Mouse (Mus musculus): ENCODE results near the gene Nrxn3.

Gene Nrxn3

GRCm38 (mm10) chr12:89369939-89370338 lies 647.3 kb downstream of the Nrxn3 start:
- no peak for DNase-seq

- no peak for DNase-seq
These were observed 653.9 kb downstream of the Nrxn3 start for GRCm38 (mm10) chr12:89376600-89376999.

GRCm38 (mm10) chr12:89377051-89377643 lies 654.5 kb downstream of the Nrxn3 start:
- no peak for DNase-seq

- DNase-seq = no peak
These were observed 655.0 kb downstream of the Nrxn3 start for GRCm38 (mm10) chr12:89377687-89378086.

GRCm38 (mm10) chr12:89383254-89383653 lies 660.6 kb downstream of the Nrxn3 start:
- DNase-seq = no peak

GRCm38 (mm10) chr12:89395121-89395792 lies 672.6 kb downstream of the Nrxn3 start:
- no peak for DNase-seq

GRCm38 (mm10) chr12:89436519-89436918 lies 713.8 kb downstream of the Nrxn3 start:
- DNase-seq = no peak

- no peak for DNase-seq
These were observed 719.8 kb downstream of the Nrxn3 start for GRCm38 (mm10) chr12:89442323-89443038.

GRCm38 (mm10) chr12:89450667-89451298 lies 728.1 kb downstream of the Nrxn3 start:
- peak; percentile 41 for DNase-seq

- no peak for DNase-seq
These were observed 747.5 kb downstream of the Nrxn3 start for GRCm38 (mm10) chr12:89470226-89470625.

GRCm38 (mm10) chr12:89471289-89471688 lies 748.6 kb downstream of the Nrxn3 start:
- no peak for DNase-seq

GRCm38 (mm10) chr12:89471874-89472273 lies 749.2 kb downstream of the Nrxn3 start:
- no peak for DNase-seq

GRCm38 (mm10) chr12:89479096-89479495 lies 756.4 kb downstream of the Nrxn3 start:
- DNase-seq = peak; percentile 36

GRCm38 (mm10) chr12:89482223-89482622 lies 759.5 kb downstream of the Nrxn3 start:
- DNase-seq = no peak

- DNase-seq = no peak
These were observed 781.4 kb downstream of the Nrxn3 start for GRCm38 (mm10) chr12:89504026-89504425.

GRCm38 (mm10) chr12:89505121-89505764 lies 782.6 kb downstream of the Nrxn3 start:
- DNase-seq = peak; percentile 59

GRCm38 (mm10) chr12:89508970-89509369 lies 786.3 kb downstream of the Nrxn3 start:
- DNase-seq = no peak

GRCm38 (mm10) chr12:89513759-89514158 lies 791.1 kb downstream of the Nrxn3 start:
- peak; percentile 47 for DNase-seq

GRCm38 (mm10) chr12:89516046-89516445 lies 793.4 kb downstream of the Nrxn3 start:
- no peak for DNase-seq

GRCm38 (mm10) chr12:89530679-89531350 lies 808.1 kb downstream of the Nrxn3 start:
- no peak for DNase-seq

- no peak for DNase-seq
These were observed 828.6 kb downstream of the Nrxn3 start for GRCm38 (mm10) chr12:89551291-89551690.

- no peak for DNase-seq
These were observed 830.7 kb downstream of the Nrxn3 start for GRCm38 (mm10) chr12:89553223-89553880.
